Mouse (Mus musculus): ENCODE data around the gene Ripor3. TPM values are rescaled to one million over a fixed set of nuclear protein-coding genes. Genes with fewer than 3 reads are reported as not detected.

Ripor3 gene
- polyA plus RNA-seq, 1 experiment from 2014 or later = 2.3 TPM

DNA sequence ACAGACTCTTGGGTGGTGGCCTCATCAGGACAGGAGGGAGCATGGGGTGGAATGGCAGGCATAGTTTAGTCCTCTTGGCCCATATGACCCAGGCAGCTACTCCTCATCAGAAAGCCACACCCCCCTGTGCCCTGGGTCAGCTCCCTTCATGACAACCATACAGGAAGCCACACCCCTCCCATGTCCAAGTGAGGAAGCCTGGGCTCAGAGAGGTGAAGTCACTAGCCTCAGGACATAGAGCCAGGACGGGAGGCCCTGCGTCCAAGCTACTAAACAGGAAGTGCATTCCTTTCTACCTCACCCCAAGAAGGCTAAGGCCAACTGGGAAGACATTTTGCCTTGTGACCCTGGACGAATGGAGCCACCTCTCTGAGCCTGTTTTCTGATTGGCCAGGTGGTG, 4.8 kb downstream of the Ripor3 start:
- no peaks in the 10 kb centered on the region for H3K27me3 ChIP-seq (ENCODE audit: insufficient read depth, low read length)
- DNase-seq (ENCODE audit: low spot score) (peak; percentile 61), ATAC-seq (replicated peaks; ENCODE audit: low FRiP score, low read depth) (peak; percentile 47)
- no peak overlapping the region for H3K9ac ChIP-seq (ENCODE audit: low read depth, low read length)
- TF ChIP-seq CTCF (IDR thresholded peaks at IDR 0.05; ENCODE audit: low read depth) = no peak
- no peaks in the 10 kb centered on the region for H3K36me3 ChIP-seq (ENCODE audit: insufficient read depth, low read length)
- H3K4me3 ChIP-seq (replicated peaks; ENCODE audit: low read depth, low read length) = no peak overlapping the region
- peaks cover 14% of the 10 kb centered on the region; the same call in 1 of the 2 replicates for H3K4me1 ChIP-seq (replicated peaks; ENCODE audit: insufficient read depth, low read length)
- H3K27ac ChIP-seq = no peak overlapping the region
- no peaks in the 10 kb centered on the region for H3K9me3 ChIP-seq (replicated peaks; ENCODE audit: low read length)
- WGBS = 38% methylated on average over 3 of the region's 3 CpGs
- H3K4me2 ChIP-seq (ENCODE audit: low read length) = no peak overlapping the region

DNA sequence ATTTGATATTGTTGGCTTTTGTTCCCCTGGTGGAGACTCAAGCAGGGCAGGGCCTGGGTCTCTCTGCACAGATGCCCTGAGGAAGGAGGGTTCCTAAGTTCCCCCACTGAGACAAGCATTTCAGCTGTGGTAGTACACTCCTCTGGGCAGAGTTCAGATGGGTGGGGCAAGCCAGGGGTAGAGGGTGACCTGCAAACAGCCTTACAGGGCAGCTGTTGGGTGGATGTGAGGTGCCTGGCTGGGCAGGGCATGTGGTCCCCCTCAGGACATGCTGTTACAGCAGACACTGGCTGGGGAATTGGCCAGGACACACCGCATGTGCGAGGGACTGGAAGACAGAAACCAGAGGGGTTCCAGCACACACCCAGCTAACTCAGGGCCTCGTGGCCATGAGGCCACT, 5.4 kb downstream of the Ripor3 start:
- H3K9ac ChIP-seq (ENCODE audit: low read depth, low read length) = no peak overlapping the region
- H3K36me3 ChIP-seq (ENCODE audit: insufficient read depth, low read length) = 0 out of 2 replicates have a peak, but pooled peaks cover 2% of the 10 kb centered on the region
- no peaks in the 10 kb centered on the region for H3K27me3 ChIP-seq (ENCODE audit: insufficient read depth, low read length)
- no peak overlapping the region for H3K27ac ChIP-seq
- DNase-seq (ENCODE audit: low spot score) (no peak), ATAC-seq (replicated peaks; ENCODE audit: low FRiP score, low read depth) (no peak)
- no peak overlapping the region for H3K4me2 ChIP-seq (ENCODE audit: low read length)
- no peak for TF ChIP-seq CTCF (IDR thresholded peaks at IDR 0.05; ENCODE audit: low read depth)
- H3K4me1 ChIP-seq (replicated peaks; ENCODE audit: insufficient read depth, low read length) = peaks cover 11% of the 10 kb centered on the region; the same call in 1 of the 2 replicates
- 83% methylated on average over 3 of the region's 3 CpGs for WGBS
- H3K9me3 ChIP-seq (replicated peaks; ENCODE audit: low read length) = no peaks in the 10 kb centered on the region
- no peak overlapping the region for H3K4me3 ChIP-seq (replicated peaks; ENCODE audit: low read depth, low read length)

DNA sequence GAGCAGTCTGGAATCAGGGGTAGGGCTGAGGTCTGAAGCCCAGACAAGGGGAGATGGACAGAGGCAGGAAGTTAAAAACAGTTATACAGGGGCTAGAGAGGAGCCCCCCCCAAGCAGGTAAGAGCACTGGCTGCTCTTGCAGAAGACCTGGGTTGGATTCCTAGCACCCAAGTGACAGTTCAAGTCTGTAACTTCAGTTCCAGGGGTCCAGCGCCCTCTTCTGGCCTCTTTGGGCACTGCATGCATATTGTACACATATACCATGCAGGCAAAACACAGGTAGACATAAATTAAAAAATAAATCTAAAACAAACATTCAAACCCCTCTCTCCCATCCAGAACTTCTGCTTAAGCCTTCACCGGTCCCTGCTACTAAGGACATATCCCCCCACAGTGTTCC, 6.0 kb downstream of the Ripor3 start:
- Histone ChIP-seq H3K27ac (no peak overlapping the region), H3K9ac (ENCODE audit: low read depth, low read length) (no peak overlapping the region), H3K4me2 (ENCODE audit: low read length) (no peak overlapping the region), H3K4me3 (replicated peaks; ENCODE audit: low read depth, low read length) (no peak overlapping the region), H3K36me3 (ENCODE audit: insufficient read depth, low read length) (0 out of 2 replicates have a peak, but pooled peaks cover 2% of the 10 kb centered on the region), H3K4me1 (replicated peaks; ENCODE audit: insufficient read depth, low read length) (peaks cover 11% of the 10 kb centered on the region; the same call in 1 of the 2 replicates), H3K9me3 (replicated peaks; ENCODE audit: low read length) (no peaks in the 10 kb centered on the region), H3K27me3 (ENCODE audit: insufficient read depth, low read length) (no peaks in the 10 kb centered on the region)
- DNase-seq (ENCODE audit: low spot score) = no peak
- WGBS = 58% methylated on average over 2 of the region's 2 CpGs
- ATAC-seq (replicated peaks; ENCODE audit: low FRiP score, low read depth) = no peak
- peak; percentile 58 for TF ChIP-seq CTCF (IDR thresholded peaks at IDR 0.05; ENCODE audit: low read depth)

DNA sequence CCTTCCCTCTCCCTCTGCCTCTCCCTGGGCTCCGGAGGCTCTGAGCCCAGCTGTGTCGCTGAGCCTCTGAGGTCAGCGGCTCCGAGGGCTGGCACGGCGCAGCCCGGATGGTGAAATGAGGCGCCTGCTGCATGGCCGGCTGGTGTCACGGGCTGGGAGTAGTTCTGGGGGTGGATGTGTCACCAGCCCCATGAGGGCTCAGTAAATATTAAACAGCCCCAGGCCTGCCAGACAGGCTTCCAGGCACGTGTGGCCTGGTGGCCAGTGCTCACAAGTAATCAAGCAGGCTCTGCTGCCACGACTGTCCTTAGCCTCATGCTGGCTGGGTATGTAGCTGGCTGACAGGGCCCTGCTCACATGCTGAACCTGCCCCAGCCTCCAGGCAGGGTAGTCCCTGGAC, 7.0 kb downstream of the Ripor3 start:
- Histone ChIP-seq H3K27me3 (ENCODE audit: insufficient read depth, low read length) (no peaks in the 10 kb centered on the region), H3K4me3 (replicated peaks; ENCODE audit: low read depth, low read length) (no peak overlapping the region), H3K27ac (0 out of 2 replicates have a peak overlapping the region, but pooled peaks have one; percentile 31), H3K4me1 (replicated peaks; ENCODE audit: insufficient read depth, low read length) (peaks cover 11% of the 10 kb centered on the region; the same call in 1 of the 2 replicates), H3K36me3 (ENCODE audit: insufficient read depth, low read length) (0 out of 2 replicates have a peak, but pooled peaks cover 2% of the 10 kb centered on the region), H3K4me2 (ENCODE audit: low read length) (no peak overlapping the region), H3K9me3 (replicated peaks; ENCODE audit: low read length) (no peaks in the 10 kb centered on the region), H3K9ac (ENCODE audit: low read depth, low read length) (no peak overlapping the region)
- 25% methylated on average over 12 of the region's 12 CpGs for WGBS
- DNase-seq (ENCODE audit: low spot score) = no peak
- ATAC-seq (replicated peaks; ENCODE audit: low FRiP score, low read depth) = peak; percentile 60
- TF ChIP-seq CTCF (IDR thresholded peaks at IDR 0.05; ENCODE audit: low read depth) = no peak

DNA sequence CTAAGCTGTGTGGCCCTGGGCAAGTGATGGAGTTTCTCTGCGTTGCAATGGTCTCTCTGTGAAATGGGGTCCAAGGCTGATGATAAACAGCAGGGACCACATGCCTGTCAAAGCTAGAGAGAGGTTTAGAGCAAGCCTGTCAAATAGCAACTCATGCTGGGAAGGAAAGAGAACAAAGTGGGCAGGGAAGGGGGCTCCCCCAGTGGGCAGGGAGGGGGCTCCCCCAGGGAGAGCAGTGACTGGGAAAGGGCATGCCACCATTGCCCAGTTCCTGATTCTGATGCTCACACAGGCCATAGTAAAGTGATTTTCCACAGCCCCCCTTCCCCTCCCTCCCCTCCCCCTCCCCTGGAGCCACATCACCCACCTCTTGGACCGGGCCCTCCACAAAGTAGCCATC, 7.5 kb downstream of the Ripor3 start:
- H3K27ac ChIP-seq = no peak overlapping the region
- no peak overlapping the region for H3K4me2 ChIP-seq (ENCODE audit: low read length)
- H3K4me1 ChIP-seq (replicated peaks; ENCODE audit: insufficient read depth, low read length) = peaks cover 11% of the 10 kb centered on the region; the same call in 1 of the 2 replicates
- H3K36me3 ChIP-seq (ENCODE audit: insufficient read depth, low read length) = 0 out of 2 replicates have a peak, but pooled peaks cover 2% of the 10 kb centered on the region
- ATAC-seq (replicated peaks; ENCODE audit: low FRiP score, low read depth) (no peak), DNase-seq (ENCODE audit: low spot score) (no peak)
- no peak overlapping the region for H3K4me3 ChIP-seq (replicated peaks; ENCODE audit: low read depth, low read length)
- H3K27me3 ChIP-seq (ENCODE audit: insufficient read depth, low read length) = no peaks in the 10 kb centered on the region
- H3K9ac ChIP-seq (ENCODE audit: low read depth, low read length) = no peak overlapping the region
- H3K9me3 ChIP-seq (replicated peaks; ENCODE audit: low read length) = no peaks in the 10 kb centered on the region
- no peak for TF ChIP-seq CTCF (IDR thresholded peaks at IDR 0.05; ENCODE audit: low read depth)
- WGBS = 74% methylated on average over 2 of the region's 2 CpGs

DNA sequence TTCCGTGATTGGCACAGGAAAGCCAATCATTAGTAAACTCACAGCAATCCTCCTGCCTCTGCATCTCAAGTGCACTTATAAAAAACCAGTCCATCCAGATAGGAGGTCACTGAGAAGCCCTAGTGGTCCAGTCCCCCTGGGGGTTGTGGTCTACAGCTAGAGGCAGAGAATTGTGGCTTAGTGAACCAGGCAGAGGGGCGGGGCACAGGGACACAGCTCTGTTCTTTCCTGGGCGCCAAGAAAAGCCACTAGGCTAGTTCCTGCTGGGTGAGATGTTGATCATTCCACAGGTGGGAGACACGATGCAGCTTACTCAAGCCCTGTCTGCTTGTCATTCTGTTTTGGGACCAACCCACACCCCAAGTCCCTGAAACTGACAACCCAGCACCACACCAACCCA, 8.2 kb downstream of the Ripor3 start:
- Histone ChIP-seq H3K4me1 (replicated peaks; ENCODE audit: insufficient read depth, low read length) (peaks cover 11% of the 10 kb centered on the region; the same call in 1 of the 2 replicates), H3K27ac (no peak overlapping the region), H3K9me3 (replicated peaks; ENCODE audit: low read length) (no peaks in the 10 kb centered on the region), H3K36me3 (ENCODE audit: insufficient read depth, low read length) (0 out of 2 replicates have a peak, but pooled peaks cover 2% of the 10 kb centered on the region), H3K9ac (ENCODE audit: low read depth, low read length) (no peak overlapping the region), H3K4me2 (ENCODE audit: low read length) (no peak overlapping the region), H3K4me3 (replicated peaks; ENCODE audit: low read depth, low read length) (no peak overlapping the region), H3K27me3 (ENCODE audit: insufficient read depth, low read length) (no peaks in the 10 kb centered on the region)
- ATAC-seq (replicated peaks; ENCODE audit: low FRiP score, low read depth) (no peak), DNase-seq (ENCODE audit: low spot score) (no peak)
- WGBS = 56% methylated on average over 4 of the region's 4 CpGs
- TF ChIP-seq CTCF (IDR thresholded peaks at IDR 0.05; ENCODE audit: low read depth) = no peak
